Mouse (Mus musculus): Measurements from ENCODE around the gene Zscan12. TPM values are rescaled to one million over a fixed set of nuclear protein-coding genes. Genes with fewer than 3 reads are reported as not detected.

Gene Zscan12
- 11.4 and 13.3 TPM in 2 replicates for polyA plus RNA-seq (2014; fragmentation: Nextera tagmentation; extraction: Ambion mirVana)

DNA sequence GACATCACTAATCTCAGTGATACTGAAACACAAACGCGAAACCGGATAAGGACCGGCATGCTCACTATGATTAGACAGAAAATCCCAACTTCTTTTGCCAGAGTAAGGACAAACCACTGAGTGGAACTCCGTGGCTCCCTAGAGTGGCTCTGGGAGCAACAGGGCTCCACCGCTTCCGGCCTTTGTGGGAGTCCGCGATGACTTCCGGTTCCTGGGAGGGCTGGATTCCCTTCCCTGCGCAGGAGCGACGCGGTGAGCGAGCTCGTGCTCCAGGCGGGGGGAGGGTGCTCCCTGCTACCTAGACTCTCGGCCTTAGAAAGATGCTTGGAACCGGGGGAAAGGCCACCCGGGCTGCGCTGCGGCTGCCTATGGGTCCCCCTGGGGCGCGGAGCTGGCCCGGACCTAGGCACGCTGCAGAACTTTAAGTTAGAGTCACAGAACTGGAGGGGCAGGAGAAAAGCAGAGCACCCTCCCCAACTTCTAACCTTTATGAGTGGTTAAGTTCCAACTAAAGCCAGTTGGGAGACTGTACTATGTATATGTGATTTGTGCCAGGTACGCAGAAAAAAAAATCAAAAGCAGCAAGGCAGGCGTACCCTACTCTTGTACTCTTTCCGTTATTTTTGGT lies at the start of gene Zscan12:
TSS of gene Zscan12 (plus strand) at position 200 of the 628 bp plus-strand sequence.
- Histone ChIP-seq H3K9me3 (ENCODE audit: control insufficient read depth, low read length) (no peaks in the 10 kb centered on the region), H3K4me2 (ENCODE audit: low read depth, low read length) (peak within 1 kb of the TSS; percentile 70), H3K27ac (ENCODE audit: low read depth, low read length) (0 out of 2 replicates have a peak within 1 kb of the TSS, but pooled peaks have one; percentile 23), H3K36me3 (ENCODE audit: control insufficient read depth, insufficient read depth, low read length) (no peaks in the 10 kb centered on the region), H3K27me3 (ENCODE audit: control insufficient read depth, insufficient read depth, low read length) (no peaks in the 10 kb centered on the region), H3K4me1 (ENCODE audit: control insufficient read depth, insufficient read depth, low read length) (peaks cover 18% of the 10 kb centered on the region), H3K4me3 (ENCODE audit: low read depth, low read length) (peak within 1 kb of the TSS; percentile 79), H3K9ac (replicated peaks; ENCODE audit: low read depth, low read length) (peak within 1 kb of the TSS; percentile 87)
- under 1% methylated on average over 28 of the region's 29 CpGs for WGBS
- peak; percentile 100 for ATAC-seq (ENCODE audit: low read depth)

DNA sequence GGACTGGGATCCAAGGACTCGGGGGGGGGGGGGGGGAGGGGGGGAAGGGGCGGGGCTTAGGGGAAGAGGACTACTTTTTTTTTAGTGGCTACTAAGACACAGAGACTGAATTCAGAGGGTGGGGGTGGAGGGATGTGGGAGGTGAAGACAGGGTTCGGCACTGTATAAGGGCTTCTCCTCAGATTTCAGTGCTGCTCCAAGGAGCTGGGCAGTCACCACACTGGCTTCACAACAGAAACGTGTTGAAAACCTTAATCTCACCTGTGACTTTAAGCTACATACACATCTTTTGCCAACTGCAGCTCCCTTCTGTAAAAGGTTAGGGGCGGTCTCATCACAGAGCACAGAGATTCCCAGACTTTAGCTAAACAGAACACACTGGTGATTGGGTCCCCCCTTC lies 49.8 kb upstream of the Zscan12 start:
- ATAC-seq (ENCODE audit: low read depth): no peak
- Histone ChIP-seq H3K36me3 (ENCODE audit: control insufficient read depth, insufficient read depth, low read length) (no peaks in the 10 kb centered on the region), H3K9me3 (ENCODE audit: control insufficient read depth, low read length) (no peaks in the 10 kb centered on the region), H3K27me3 (ENCODE audit: control insufficient read depth, insufficient read depth, low read length) (no peaks in the 10 kb centered on the region), H3K9ac (replicated peaks; ENCODE audit: low read depth, low read length) (no peak overlapping the region), H3K4me2 (ENCODE audit: low read depth, low read length) (no peak overlapping the region), H3K4me3 (ENCODE audit: low read depth, low read length) (no peak overlapping the region), H3K4me1 (ENCODE audit: control insufficient read depth, insufficient read depth, low read length) (no peaks in the 10 kb centered on the region), H3K27ac (ENCODE audit: low read depth, low read length) (no peak overlapping the region)
- WGBS: 64% methylated on average over 3 of the region's 5 CpGs

DNA sequence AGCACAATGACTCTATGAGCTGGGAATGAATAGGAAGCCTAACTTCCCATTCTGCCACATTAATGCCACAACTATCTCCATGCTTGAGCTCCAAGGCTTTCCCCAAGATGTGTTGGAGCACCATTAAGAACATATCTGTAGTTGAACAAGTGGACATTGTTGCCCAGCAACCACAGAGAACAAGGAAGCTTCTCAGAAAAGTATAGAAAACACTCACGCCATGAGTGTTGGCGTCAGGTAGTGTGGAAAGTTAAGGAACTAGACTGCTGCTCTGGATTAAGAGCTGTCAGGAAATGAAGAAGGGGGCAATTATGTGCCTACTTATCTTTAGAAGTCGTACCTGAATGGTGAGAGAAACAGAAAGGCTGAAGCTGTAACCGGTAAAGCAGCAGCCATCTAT lies 48.7 kb upstream of the Zscan12 start:
- no peak overlapping the region for H3K9ac ChIP-seq (replicated peaks; ENCODE audit: low read depth, low read length)
- 84% methylated on average over 4 of the region's 4 CpGs for WGBS
- ATAC-seq (ENCODE audit: low read depth): no peak

DNA sequence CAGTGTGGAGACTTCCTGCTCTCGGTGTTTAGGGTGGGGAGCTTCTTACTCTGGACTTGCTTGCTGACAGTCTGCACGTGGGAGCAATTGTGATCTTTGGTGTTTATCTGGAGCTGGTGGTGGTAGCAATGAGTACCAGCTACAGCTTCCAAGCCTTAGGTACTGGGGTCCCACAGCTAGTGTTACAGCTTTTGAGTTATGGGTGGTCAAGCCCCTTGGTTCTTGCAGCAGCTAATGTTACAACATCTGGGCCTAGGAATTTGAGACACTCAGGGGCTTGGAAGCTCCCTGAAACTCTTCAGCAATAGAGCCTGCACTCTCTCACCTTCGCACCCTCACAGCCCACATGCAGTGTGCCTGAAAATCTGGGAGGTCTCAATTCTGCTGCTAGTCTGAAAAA lies 42.4 kb upstream of the Zscan12 start:
- Histone ChIP-seq H3K27ac (ENCODE audit: low read depth, low read length) (no peak overlapping the region), H3K27me3 (ENCODE audit: control insufficient read depth, insufficient read depth, low read length) (no peaks in the 10 kb centered on the region), H3K4me3 (ENCODE audit: low read depth, low read length) (no peak overlapping the region), H3K9ac (replicated peaks; ENCODE audit: low read depth, low read length) (no peak overlapping the region), H3K4me1 (ENCODE audit: control insufficient read depth, insufficient read depth, low read length) (no peaks in the 10 kb centered on the region), H3K9me3 (ENCODE audit: control insufficient read depth, low read length) (no peaks in the 10 kb centered on the region), H3K4me2 (ENCODE audit: low read depth, low read length) (no peak overlapping the region), H3K36me3 (ENCODE audit: control insufficient read depth, insufficient read depth, low read length) (no peaks in the 10 kb centered on the region)
- 74% methylated on average over 3 of the region's 3 CpGs for WGBS
- ATAC-seq (ENCODE audit: low read depth): no peak

More for the DNA sequence above, 48.7 kb upstream of the Zscan12 start:
- Histone ChIP-seq H3K36me3 (ENCODE audit: control insufficient read depth, insufficient read depth, low read length) (no peaks in the 10 kb centered on the region), H3K4me1 (ENCODE audit: control insufficient read depth, insufficient read depth, low read length) (no peaks in the 10 kb centered on the region), H3K9me3 (ENCODE audit: control insufficient read depth, low read length) (no peaks in the 10 kb centered on the region), H3K27me3 (ENCODE audit: control insufficient read depth, insufficient read depth, low read length) (no peaks in the 10 kb centered on the region), H3K27ac (ENCODE audit: low read depth, low read length) (no peak overlapping the region), H3K4me3 (ENCODE audit: low read depth, low read length) (no peak overlapping the region), H3K4me2 (ENCODE audit: low read depth, low read length) (no peak overlapping the region)

DNA sequence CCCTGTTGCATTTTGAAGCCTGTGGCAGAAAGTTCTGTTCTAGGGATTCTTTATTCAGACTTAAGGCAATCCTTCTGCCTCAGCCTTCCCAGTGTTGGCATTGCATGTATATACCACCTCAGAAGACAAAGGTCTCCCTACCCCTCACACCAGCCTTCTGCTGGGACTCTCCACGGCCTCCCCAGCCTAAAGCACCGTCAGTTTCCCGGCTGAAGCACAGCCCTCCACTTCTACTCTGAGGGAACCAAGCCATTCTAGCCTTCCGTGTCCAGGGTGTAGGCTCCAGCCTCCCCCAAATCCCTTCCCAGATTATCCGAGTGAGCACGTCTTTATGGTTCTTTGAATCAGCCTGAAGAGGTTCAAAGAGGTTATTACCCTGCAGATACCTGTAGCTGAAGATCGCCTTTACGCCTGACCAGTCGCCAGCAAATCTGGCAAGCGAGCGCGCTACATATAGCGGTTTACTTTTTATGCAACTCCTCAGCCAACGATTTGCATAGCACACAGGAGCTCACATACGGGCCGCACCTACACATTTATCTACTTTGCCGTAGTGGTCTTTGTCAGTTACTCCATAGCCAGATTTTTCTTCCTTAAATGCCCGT lies 40.6 kb upstream of the Zscan12 start:
- WGBS: 3% methylated on average over 18 of the region's 18 CpGs
- no peaks in the 10 kb centered on the region for H3K27me3 ChIP-seq (ENCODE audit: control insufficient read depth, insufficient read depth, low read length)
- no peaks in the 10 kb centered on the region for H3K4me1 ChIP-seq (ENCODE audit: control insufficient read depth, insufficient read depth, low read length)
- 0 out of 2 replicates have a peak, but pooled peaks have one; percentile 15 for ATAC-seq (ENCODE audit: low read depth)
- peak overlapping the region; percentile 47 for H3K4me2 ChIP-seq (ENCODE audit: low read depth, low read length)
- no peak overlapping the region for H3K27ac ChIP-seq (ENCODE audit: low read depth, low read length)
- peak overlapping the region; percentile 27 for H3K4me3 ChIP-seq (ENCODE audit: low read depth, low read length)
- H3K9me3 ChIP-seq (ENCODE audit: control insufficient read depth, low read length): no peaks in the 10 kb centered on the region
- no peak overlapping the region; the same call in 1 of the 2 replicates for H3K9ac ChIP-seq (replicated peaks; ENCODE audit: low read depth, low read length)
- no peaks in the 10 kb centered on the region for H3K36me3 ChIP-seq (ENCODE audit: control insufficient read depth, insufficient read depth, low read length)

DNA sequence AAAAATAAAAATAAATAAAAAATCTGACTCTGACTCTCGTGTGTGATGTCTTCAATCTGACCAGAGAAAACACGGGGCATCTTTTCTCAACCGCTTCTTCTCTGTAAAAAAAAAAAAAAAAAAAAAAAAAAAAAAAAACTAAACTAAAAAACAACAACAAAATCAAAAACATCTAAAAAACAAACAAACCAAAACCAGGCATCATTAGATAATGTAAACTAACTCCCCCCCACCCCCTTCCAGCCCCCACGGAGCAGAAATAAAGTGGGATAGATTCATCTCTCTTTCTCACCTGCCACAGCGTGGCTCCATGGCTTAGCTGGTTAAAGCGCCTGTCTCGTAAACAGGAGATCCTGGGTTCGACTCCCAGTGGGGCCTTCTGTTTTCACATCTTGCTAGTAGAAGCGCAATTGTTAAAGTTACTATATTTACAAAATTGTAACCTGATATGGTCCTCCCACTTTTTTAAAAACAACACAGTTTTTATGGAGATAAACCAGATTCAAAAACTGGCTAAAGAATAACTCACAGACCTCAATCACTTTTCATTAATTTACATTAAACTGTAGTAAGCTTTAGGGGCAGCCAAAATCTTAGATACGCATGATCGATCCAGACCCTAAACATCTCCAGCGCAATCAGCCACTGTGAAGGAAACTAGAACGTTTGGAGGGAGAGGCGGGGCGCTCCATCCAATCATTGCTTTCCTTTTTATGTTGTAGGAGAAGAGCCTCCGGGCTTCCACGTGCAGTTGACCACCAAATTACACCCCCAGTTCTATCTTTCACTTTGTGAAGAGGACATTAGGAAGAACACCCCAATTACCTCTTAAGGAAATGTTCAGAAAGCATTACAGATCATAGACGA lies 39.9 kb upstream of the Zscan12 start:
- 14% methylated on average over 18 of the region's 18 CpGs for WGBS
- Histone ChIP-seq H3K4me3 (ENCODE audit: low read depth, low read length) (peak overlapping the region; percentile 27), H3K4me1 (ENCODE audit: control insufficient read depth, insufficient read depth, low read length) (no peaks in the 10 kb centered on the region), H3K9ac (replicated peaks; ENCODE audit: low read depth, low read length) (no peak overlapping the region), H3K27me3 (ENCODE audit: control insufficient read depth, insufficient read depth, low read length) (no peaks in the 10 kb centered on the region), H3K9me3 (ENCODE audit: control insufficient read depth, low read length) (no peaks in the 10 kb centered on the region), H3K27ac (ENCODE audit: low read depth, low read length) (no peak overlapping the region), H3K36me3 (ENCODE audit: control insufficient read depth, insufficient read depth, low read length) (no peaks in the 10 kb centered on the region), H3K4me2 (ENCODE audit: low read depth, low read length) (peak overlapping the region; percentile 47)
- peak; percentile 35; the same call in 1 of the 2 replicates for ATAC-seq (ENCODE audit: low read depth)

DNA sequence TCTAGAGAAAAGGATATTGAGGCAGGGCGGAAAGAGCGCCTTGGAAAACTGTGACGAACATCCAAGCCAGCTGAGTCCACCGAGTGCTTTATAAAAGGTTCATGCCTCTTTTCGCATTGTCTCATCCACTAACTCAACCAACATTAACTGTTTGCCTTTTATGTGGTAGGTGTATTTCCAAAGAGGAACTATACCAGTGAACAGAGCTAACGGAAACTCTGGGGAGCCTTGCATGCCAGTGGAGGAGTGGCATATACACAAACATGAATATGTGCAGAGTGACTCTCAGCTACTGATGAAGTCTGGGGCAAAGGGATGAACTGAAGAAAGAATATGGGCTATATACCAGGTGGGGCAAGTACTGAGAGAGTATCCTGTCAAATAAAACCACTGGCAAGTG lies 39.2 kb upstream of the Zscan12 start:
- Histone ChIP-seq H3K4me2 (ENCODE audit: low read depth, low read length) (no peak overlapping the region), H3K9me3 (ENCODE audit: control insufficient read depth, low read length) (no peaks in the 10 kb centered on the region), H3K4me1 (ENCODE audit: control insufficient read depth, insufficient read depth, low read length) (no peaks in the 10 kb centered on the region), H3K36me3 (ENCODE audit: control insufficient read depth, insufficient read depth, low read length) (no peaks in the 10 kb centered on the region), H3K9ac (replicated peaks; ENCODE audit: low read depth, low read length) (no peak overlapping the region), H3K4me3 (ENCODE audit: low read depth, low read length) (no peak overlapping the region), H3K27me3 (ENCODE audit: control insufficient read depth, insufficient read depth, low read length) (no peaks in the 10 kb centered on the region), H3K27ac (ENCODE audit: low read depth, low read length) (no peak overlapping the region)
- 73% methylated on average over 6 of the region's 6 CpGs for WGBS
- ATAC-seq (ENCODE audit: low read depth): no peak

DNA sequence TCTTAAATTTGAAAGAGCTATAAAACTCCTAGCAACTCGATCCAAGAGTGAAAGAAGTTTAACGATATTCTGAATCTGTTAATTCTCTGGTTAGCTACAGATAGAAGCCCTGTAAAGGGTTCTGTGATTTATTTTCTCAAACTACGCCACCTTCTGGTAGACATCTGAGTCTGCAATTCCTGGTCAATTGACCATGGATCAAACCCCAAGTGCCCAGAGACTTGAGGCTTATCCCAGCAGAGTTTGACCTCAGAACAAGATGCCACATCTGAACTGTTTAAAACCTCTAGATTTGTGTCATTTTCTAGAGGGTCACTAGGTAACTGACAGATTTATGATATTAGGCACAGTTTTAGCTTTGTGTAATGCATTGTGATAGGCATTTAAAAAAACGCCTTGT lies 36.4 kb upstream of the Zscan12 start:
- WGBS: 10% methylated on average over 4 of the region's 4 CpGs
- Histone ChIP-seq H3K4me3 (ENCODE audit: low read depth, low read length) (peak overlapping the region; percentile 30; the same call in 1 of the 2 replicates), H3K4me1 (ENCODE audit: control insufficient read depth, insufficient read depth, low read length) (no peaks in the 10 kb centered on the region), H3K9me3 (ENCODE audit: control insufficient read depth, low read length) (no peaks in the 10 kb centered on the region), H3K27ac (ENCODE audit: low read depth, low read length) (no peak overlapping the region), H3K4me2 (ENCODE audit: low read depth, low read length) (peak overlapping the region; percentile 46), H3K27me3 (ENCODE audit: control insufficient read depth, insufficient read depth, low read length) (no peaks in the 10 kb centered on the region), H3K36me3 (ENCODE audit: control insufficient read depth, insufficient read depth, low read length) (no peaks in the 10 kb centered on the region), H3K9ac (replicated peaks; ENCODE audit: low read depth, low read length) (no peak overlapping the region)
- ATAC-seq (ENCODE audit: low read depth): peak; percentile 33; the same call in 1 of the 2 replicates

Data from neural tube, embryonic 14.5 days (tissue).